Mouse (Mus musculus): ENCODE measurements around the gene Lrrc58.

DNA sequence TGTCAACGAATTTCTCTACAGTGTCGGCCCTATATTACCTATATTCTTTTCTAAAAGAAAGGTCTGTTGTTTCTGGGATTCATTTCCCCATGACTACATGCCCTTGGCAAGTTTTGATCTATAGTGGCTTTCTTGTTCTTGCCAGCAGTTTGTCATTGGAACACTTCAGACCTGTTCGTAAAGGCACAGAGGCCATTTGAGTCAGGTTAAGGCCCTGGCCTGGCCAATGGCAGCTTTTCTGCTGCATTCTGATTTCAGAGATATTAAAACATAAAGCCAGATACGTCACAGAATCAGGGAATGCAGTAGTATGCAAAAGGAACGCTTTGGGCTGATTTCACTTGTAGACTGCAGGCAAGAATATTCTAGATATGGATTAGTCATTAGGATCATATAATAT, 30.6 kb downstream of the Lrrc58 start:
- no peak for TF ChIP-seq POLR2A (IDR thresholded peaks at IDR 0.05; ENCODE audit: borderline replicate concordance, extremely low read depth, insufficient read depth, insufficient read length, poor library complexity, severe bottlenecking)
- no peak for TF ChIP-seq CTCF (IDR thresholded peaks at IDR 0.05; ENCODE audit: borderline replicate concordance, extremely low read depth, insufficient read depth, insufficient read length)

All from brain, embryonic 14.5 days (tissue).